Mouse (Mus musculus) embryonic facial prominence, embryonic 15.5 days (tissue): ENCODE results near the gene Pomp. TPM values are rescaled to one million over a fixed set of nuclear protein-coding genes. Genes with fewer than 3 reads are reported as not detected.

Experiments used
- ATAC-seq: fragments of 200-750 bp; cut with Nextera tagmentation; 2 replicates; pipeline ENCODE4 v1.8.0; 2017; ENCODE audit warnings: low read depth, moderate TSS enrichment; ENCODE audit not compliant: insufficient number of reproducible peaks, low FRiP score, low TSS enrichment
- H3K27ac ChIP-seq: fragments of 300-500 bp; sonication (generic); replicated peaks from 2 replicates; pipeline ENCODE4 v1.5.1; 2015; ENCODE audit warnings: mild to moderate bottlenecking, inconsistent platforms
- H3K27me3 ChIP-seq: fragments of 300-500 bp; sonication (generic); 2 replicates; pipeline ENCODE4 v1.6.1; 2015; ENCODE audit warnings: inconsistent platforms
- H3K36me3 ChIP-seq: fragments of 300-500 bp; sonication (generic); 2 replicates; pipeline ENCODE4 v1.6.1; 2015; ENCODE audit warnings: mild to moderate bottlenecking, inconsistent platforms
- H3K4me1 ChIP-seq: fragments of 300-500 bp; sonication (generic); 2 replicates; pipeline ENCODE4 v1.6.1; 2015; ENCODE audit warnings: inconsistent platforms
- H3K4me2 ChIP-seq: fragments of 300-500 bp; sonication (generic); replicated peaks from 2 replicates; pipeline ENCODE4 v1.6.1; 2015; ENCODE audit warnings: mild to moderate bottlenecking, inconsistent platforms
- H3K4me3 ChIP-seq: fragments of 300-500 bp; sonication (generic); replicated peaks from 2 replicates; pipeline ENCODE4 v1.5.1; 2015; ENCODE audit warnings: mild to moderate bottlenecking, inconsistent platforms
- H3K9ac ChIP-seq: fragments of 300-500 bp; sonication (generic); 2 replicates; pipeline ENCODE4 v1.6.1; 2015; ENCODE audit warnings: inconsistent platforms
- H3K9me3 ChIP-seq: fragments of 300-500 bp; sonication (generic); replicated peaks from 2 replicates; pipeline ENCODE4 v1.6.1; 2016; ENCODE audit warnings: inconsistent platforms
- WGBS: fragments of 180-500 bp; shearing (Covaris S2); methylation state at CpG from one replicate; pipeline ENCODE4 v1.1.7; 2015; 5-methylcytosine and 5-hydroxymethylcytosine counted together
- polyA plus RNA-seq: library from polyadenylated mRNA; unstranded; fragments of >200 nt; fragmentation: Nextera tagmentation; extraction: Ambion mirVana; gene quantifications from 2 replicates; pipeline ENCODE4 v1.2.1, GENCODE M21; 2015

Gene Pomp
- polyA plus RNA-seq, 1 experiment from 2014 or later: 431 TPM

- H3K36me3 ChIP-seq: no peaks in the 10 kb centered on the region
- WGBS: 84% methylated on average over 15 of the region's 15 CpGs
- no peak for ATAC-seq
- no peak overlapping the region for H3K27ac ChIP-seq
- no peak overlapping the region for H3K4me3 ChIP-seq
- no peaks in the 10 kb centered on the region for H3K4me1 ChIP-seq
- no peak overlapping the region for H3K4me2 ChIP-seq
- no peaks in the 10 kb centered on the region for H3K9me3 ChIP-seq
- H3K27me3 ChIP-seq: no peaks in the 10 kb centered on the region
- no peak overlapping the region for H3K9ac ChIP-seq
These were observed 41.9 kb downstream of the Pomp start for GRCm38 (mm10) chr5:147902008-147902757.

- Histone ChIP-seq H3K9ac (no peak overlapping the region), H3K9me3 (no peaks in the 10 kb centered on the region), H3K4me2 (no peak overlapping the region), H3K27me3 (no peaks in the 10 kb centered on the region), H3K27ac (no peak overlapping the region), H3K4me1 (no peaks in the 10 kb centered on the region), H3K4me3 (no peak overlapping the region), H3K36me3 (no peaks in the 10 kb centered on the region)
- WGBS: 85% methylated on average over 9 of the region's 9 CpGs
- ATAC-seq: no peak
These were observed 42.9 kb downstream of the Pomp start for GRCm38 (mm10) chr5:147903166-147903565.

- Histone ChIP-seq H3K4me1 (no peaks in the 10 kb centered on the region), H3K4me3 (no peak overlapping the region), H3K9ac (no peak overlapping the region), H3K9me3 (no peaks in the 10 kb centered on the region), H3K4me2 (no peak overlapping the region), H3K27ac (no peak overlapping the region), H3K27me3 (no peaks in the 10 kb centered on the region), H3K36me3 (no peaks in the 10 kb centered on the region)
- ATAC-seq: no peak
- WGBS: 56% methylated on average over 11 of the region's 11 CpGs
These were observed 46.9 kb downstream of the Pomp start for GRCm38 (mm10) chr5:147907144-147907543.

GRCm38 (mm10) chr5:147907851-147908250 is 47.6 kb downstream of the Pomp start:
- ATAC-seq: no peak
- no peak overlapping the region for H3K4me3 ChIP-seq
- no peaks in the 10 kb centered on the region for H3K27me3 ChIP-seq
- no peak overlapping the region for H3K9ac ChIP-seq
- H3K4me2 ChIP-seq: no peak overlapping the region
- no peaks in the 10 kb centered on the region for H3K4me1 ChIP-seq
- H3K9me3 ChIP-seq: no peaks in the 10 kb centered on the region
- H3K27ac ChIP-seq: no peak overlapping the region
- H3K36me3 ChIP-seq: no peaks in the 10 kb centered on the region
- 83% methylated on average over 8 of the region's 8 CpGs for WGBS

- WGBS: 79% methylated on average over 12 of the region's 12 CpGs
- Histone ChIP-seq H3K9me3 (no peaks in the 10 kb centered on the region), H3K27me3 (no peaks in the 10 kb centered on the region), H3K4me2 (no peak overlapping the region), H3K36me3 (no peaks in the 10 kb centered on the region), H3K27ac (no peak overlapping the region), H3K4me3 (no peak overlapping the region), H3K4me1 (no peaks in the 10 kb centered on the region), H3K9ac (no peak overlapping the region)
- no peak for ATAC-seq
These were observed 50.7 kb downstream of the Pomp start for GRCm38 (mm10) chr5:147910807-147911509.

- H3K9ac ChIP-seq: no peak overlapping the region
- H3K36me3 ChIP-seq: no peaks in the 10 kb centered on the region
- ATAC-seq: no peak
- H3K27me3 ChIP-seq: no peaks in the 10 kb centered on the region
- H3K4me2 ChIP-seq: no peak overlapping the region
- WGBS: 65% methylated on average over 5 of the region's 5 CpGs
- H3K9me3 ChIP-seq: no peaks in the 10 kb centered on the region
- no peak overlapping the region for H3K4me3 ChIP-seq
- no peak overlapping the region for H3K27ac ChIP-seq
- no peaks in the 10 kb centered on the region for H3K4me1 ChIP-seq
These were observed 51.5 kb downstream of the Pomp start for GRCm38 (mm10) chr5:147911744-147912143.

GRCm38 (mm10) chr5:147913241-147913842 is 53.1 kb downstream of the Pomp start:
- Histone ChIP-seq H3K4me3 (no peak overlapping the region), H3K36me3 (no peaks in the 10 kb centered on the region), H3K27ac (no peak overlapping the region), H3K9me3 (no peaks in the 10 kb centered on the region), H3K27me3 (no peaks in the 10 kb centered on the region), H3K4me2 (peak overlapping the region; percentile 15; the same call in 1 of the 2 replicates), H3K9ac (no peak overlapping the region), H3K4me1 (no peaks in the 10 kb centered on the region)
- WGBS: 27% methylated on average over 14 of the region's 14 CpGs
- no peak for ATAC-seq

GRCm38 (mm10) chr5:147915038-147915566 is 54.8 kb downstream of the Pomp start:
- Histone ChIP-seq H3K27me3 (no peaks in the 10 kb centered on the region), H3K27ac (no peak overlapping the region), H3K36me3 (no peaks in the 10 kb centered on the region), H3K4me1 (no peaks in the 10 kb centered on the region), H3K9ac (no peak overlapping the region), H3K4me3 (no peak overlapping the region), H3K4me2 (no peak overlapping the region), H3K9me3 (no peaks in the 10 kb centered on the region)
- no peak for ATAC-seq
- WGBS: 49% methylated on average over 6 of the region's 6 CpGs

GRCm38 (mm10) chr5:147916171-147916570 is 55.9 kb downstream of the Pomp start:
- ATAC-seq: no peak

GRCm38 (mm10) chr5:147918044-147918846 is 58.0 kb downstream of the Pomp start:
- H3K27ac ChIP-seq: no peak overlapping the region
- H3K27me3 ChIP-seq: no peaks in the 10 kb centered on the region
- no peak overlapping the region for H3K4me2 ChIP-seq
- H3K4me1 ChIP-seq: no peaks in the 10 kb centered on the region
- no peak overlapping the region for H3K4me3 ChIP-seq
- ATAC-seq: no peak
- no peaks in the 10 kb centered on the region for H3K9me3 ChIP-seq
- 64% methylated on average over 17 of the region's 17 CpGs for WGBS
- no peak overlapping the region for H3K9ac ChIP-seq
- H3K36me3 ChIP-seq: no peaks in the 10 kb centered on the region

More at GRCm38 (mm10) chr5:147916171-147916570, 55.9 kb downstream of the Pomp start:
- WGBS: 85% methylated on average over 9 of the region's 9 CpGs
- Histone ChIP-seq H3K9ac (no peak overlapping the region), H3K4me3 (no peak overlapping the region), H3K27ac (no peak overlapping the region), H3K4me2 (no peak overlapping the region), H3K27me3 (no peaks in the 10 kb centered on the region), H3K9me3 (no peaks in the 10 kb centered on the region), H3K36me3 (no peaks in the 10 kb centered on the region), H3K4me1 (no peaks in the 10 kb centered on the region)

GRCm38 (mm10) chr5:147924621-147925020 is 64.4 kb downstream of the Pomp start:
- 82% methylated on average over 5 of the region's 5 CpGs for WGBS
- H3K36me3 ChIP-seq: no peaks in the 10 kb centered on the region
- H3K9me3 ChIP-seq: no peaks in the 10 kb centered on the region
- H3K4me3 ChIP-seq: no peak overlapping the region
- no peak overlapping the region for H3K9ac ChIP-seq
- no peak overlapping the region for H3K4me2 ChIP-seq
- no peaks in the 10 kb centered on the region for H3K27me3 ChIP-seq
- ATAC-seq: no peak
- H3K27ac ChIP-seq: no peak overlapping the region
- no peaks in the 10 kb centered on the region for H3K4me1 ChIP-seq
